8 mouse cellular contexts compared by ENCODE assay signal in genomic region chr7:96778601-96778969, GRCm38 (mm10).
A peak's percentile ranks its signal among the peaks of the same experiment; 100 is the strongest.
DNase-seq lines count a peak whose midpoint lies in the region; ATAC-seq and TF ChIP-seq lines count a peak whose summit lies in the region.

No protein-coding gene starts in this region.

- H3K27ac ChIP-seq in hindbrain, postnatal 0 days: no peak overlapping the region
- H3K27ac ChIP-seq in hindbrain, embryonic 10.5 days: no peak overlapping the region
- H3K27ac ChIP-seq in CH12.LX (ENCODE audit: insufficient read depth, low read depth): no peak overlapping the region
- H3K27ac ChIP-seq in bone marrow, adult 2 months (ENCODE audit: control insufficient read depth, insufficient read depth, low read depth, low read length, poor library complexity): peak overlapping the region; percentile 57
- H3K27ac ChIP-seq in lung, postnatal 0 days (ENCODE audit: low read length): no peak overlapping the region

- no peak overlapping the region for H3K4me3 ChIP-seq in hindbrain, postnatal 0 days (ENCODE audit: low read length)
- no peak overlapping the region for H3K4me3 ChIP-seq in hindbrain, embryonic 10.5 days
- no peak overlapping the region for H3K4me3 ChIP-seq in CH12.LX (replicated peaks in 1 of 3; ENCODE audit: low read depth in 2 of 3, low read length in 2 of 3, poor library complexity in 1 of 3)
- H3K4me3 ChIP-seq in bone marrow, adult 2 months (replicated peaks; ENCODE audit: control insufficient read depth, low read depth, low read length): no peak overlapping the region
- H3K4me3 ChIP-seq in lung, postnatal 0 days (ENCODE audit: low read depth, low read length): no peak overlapping the region

- no peaks in the 10 kb centered on the region for H3K27me3 ChIP-seq in hindbrain, postnatal 0 days (ENCODE audit: insufficient read depth, low read length)
- no peaks in the 10 kb centered on the region for H3K27me3 ChIP-seq in hindbrain, embryonic 10.5 days (ENCODE audit: insufficient read depth, poor library complexity, severe bottlenecking)
- no peaks in the 10 kb centered on the region for H3K27me3 ChIP-seq in CH12.LX (replicated peaks)
- no peaks in the 10 kb centered on the region for H3K27me3 ChIP-seq in lung, postnatal 0 days (replicated peaks; ENCODE audit: insufficient read depth, low read length)

- dilution Hi-C loops in CH12.LX (cut with MboI; ENCODE audit: extremely low pct_ligation_motif_present, extremely low pct_unique_long_range_greater_than_20kb, low sequenced_read_pairs): no loop called here

- TF ChIP-seq POLR2A in CH12.LX (IDR thresholded peaks at IDR 0.05; ENCODE audit: low read depth, low read length): no peak
- no peak for TF ChIP-seq POLR2A in bone marrow, adult 2 months (IDR thresholded peaks at IDR 0.05; ENCODE audit: borderline replicate concordance, control insufficient read depth, low read depth, low read length)

- ATAC-seq in hindbrain, postnatal 0 days: no peak
- peak; percentile 19; the same call in 1 of the 2 replicates for ATAC-seq in lung, postnatal 0 days

- peak; percentile 38 for DNase-seq in hindbrain, postnatal 0 days (ENCODE audit: low spot score)
- no peak for DNase-seq in hindbrain, embryonic 10.5 days (ENCODE audit: low spot score)
- peak; percentile 55 for DNase-seq in CH12.LX (ENCODE audit: extremely low read depth)
- DNase-seq in lung, postnatal 0 days (ENCODE audit: low spot score): peak; percentile 30
- DNase-seq in ovary, postnatal 36 days (ENCODE audit: low spot score): no peak
- DNase-seq in natural killer cell, adult 2 months (ENCODE audit: low spot score in 2 of 2): no peak
- no peak for DNase-seq in yolk sac, embryonic 10.5 days (ENCODE audit: low spot score)

- H3K36me3 ChIP-seq in hindbrain, postnatal 0 days (ENCODE audit: insufficient read depth, low read length): no peaks in the 10 kb centered on the region
- H3K36me3 ChIP-seq in hindbrain, embryonic 10.5 days: peaks cover 44% of the 10 kb centered on the region
- no peaks in the 10 kb centered on the region for H3K36me3 ChIP-seq in CH12.LX (replicated peaks in 1 of 2; ENCODE audit: control insufficient read depth in 1 of 2, insufficient read depth in 1 of 2, low read length in 1 of 2)
- H3K36me3 ChIP-seq in lung, postnatal 0 days (ENCODE audit: insufficient read depth, low read length): no peaks in the 10 kb centered on the region

- no peaks in the 10 kb centered on the region for H3K79me2 ChIP-seq in CH12.LX (replicated peaks; ENCODE audit: control insufficient read depth, extremely low read depth, insufficient read depth, poor library complexity, severe bottlenecking)

- peak; percentile 63 for TF ChIP-seq CTCF in hindbrain, postnatal 0 days (IDR thresholded peaks at IDR 0.05; ENCODE audit: low read depth)
- TF ChIP-seq CTCF in CH12.LX (conservative IDR thresholded peaks at IDR 0.05 in 1 of 2, IDR thresholded peaks at IDR 0.05 in 1 of 2; ENCODE audit: low read depth in 2 of 2, low read length in 2 of 2): peak; percentile 45 to 92; a peak in 3 of 4 replicates
- TF ChIP-seq CTCF in bone marrow, adult 2 months (IDR thresholded peaks at IDR 0.05; ENCODE audit: control insufficient read depth, insufficient read depth, low read length): peak; percentile 69
- peak; percentile 79 for TF ChIP-seq CTCF in lung, postnatal 0 days (IDR thresholded peaks at IDR 0.05)

- no peak for TF ChIP-seq EP300 in CH12.LX (IDR thresholded peaks at IDR 0.05; ENCODE audit: low read length)
- TF ChIP-seq EP300 in lung, postnatal 0 days (IDR thresholded peaks at IDR 0.05): no peak

- H3K9me3 ChIP-seq in hindbrain, postnatal 0 days (ENCODE audit: low read length): 0 out of 2 replicates have a peak, but pooled peaks cover 2% of the 10 kb centered on the region
- no peaks in the 10 kb centered on the region for H3K9me3 ChIP-seq in hindbrain, embryonic 10.5 days
- no peaks in the 10 kb centered on the region for H3K9me3 ChIP-seq in CH12.LX (replicated peaks; ENCODE audit: low read length)
- no peaks in the 10 kb centered on the region for H3K9me3 ChIP-seq in lung, postnatal 0 days (ENCODE audit: low read length)

- no peak overlapping the region for H3K9ac ChIP-seq in hindbrain, postnatal 0 days (replicated peaks; ENCODE audit: low read length)
- no peak overlapping the region for H3K9ac ChIP-seq in CH12.LX (ENCODE audit: insufficient read depth, low read depth)
- H3K9ac ChIP-seq in lung, postnatal 0 days (replicated peaks; ENCODE audit: low read depth): no peak overlapping the region

- WGBS in hindbrain, postnatal 0 days: 86% methylated on average over 3 of the region's 3 CpGs
- 81% methylated on average over 3 of the region's 3 CpGs for WGBS in hindbrain, embryonic 10.5 days
- WGBS in bone marrow, adult 2 months: 43% methylated on average over 3 of the region's 3 CpGs
- WGBS in lung, postnatal 0 days: 50% methylated on average over 3 of the region's 3 CpGs

- no peak overlapping the region for H3K4me2 ChIP-seq in hindbrain, postnatal 0 days (ENCODE audit: low read depth, low read length)
- no peak overlapping the region for H3K4me2 ChIP-seq in CH12.LX (ENCODE audit: insufficient read depth, low read depth, poor library complexity, severe bottlenecking)
- H3K4me2 ChIP-seq in lung, postnatal 0 days (replicated peaks; ENCODE audit: low read depth, low read length): no peak overlapping the region

- H3K4me1 ChIP-seq in hindbrain, postnatal 0 days (ENCODE audit: insufficient read depth, low read length): no peaks in the 10 kb centered on the region
- H3K4me1 ChIP-seq in hindbrain, embryonic 10.5 days (replicated peaks): peaks cover 19% of the 10 kb centered on the region
- H3K4me1 ChIP-seq in CH12.LX (ENCODE audit: control insufficient read depth in 1 of 2, insufficient read depth in 2 of 2): no peaks in the 10 kb centered on the region
- peaks cover 8% of the 10 kb centered on the region for H3K4me1 ChIP-seq in bone marrow, adult 2 months (ENCODE audit: control insufficient read depth, insufficient read depth, low read length)
- no peaks in the 10 kb centered on the region for H3K4me1 ChIP-seq in lung, postnatal 0 days (ENCODE audit: insufficient read depth, low read depth, low read length)

- TF ChIP-seq RAD21 in CH12.LX (IDR thresholded peaks at IDR 0.05; ENCODE audit: low read depth, low read length): peak; percentile 91

- in situ Hi-C loops in CH12.LX (cut with MboI; ENCODE audit: low pct_ligation_motif_present, low pct_unique_long_range_greater_than_20kb, low sequenced_read_pairs): no loop called here

TF ChIP-seq in CH12.LX, 34 proteins besides CTCF, POLR2A, EP300 and RAD21:
- TF ChIP-seq NELFE (IDR thresholded peaks at IDR 0.05; ENCODE audit: low read depth, low read length): no peak
- TF ChIP-seq SMC3 (IDR thresholded peaks at IDR 0.05; ENCODE audit: low read depth, low read length): peak; percentile 98
- no peak for TF ChIP-seq ZKSCAN1 (IDR thresholded peaks at IDR 0.05; ENCODE audit: borderline replicate concordance, low read depth, low read length)
- TF ChIP-seq PAX5 (IDR thresholded peaks at IDR 0.05; ENCODE audit: low read length): no peak
- no peak for TF ChIP-seq JUND (conservative IDR thresholded peaks at IDR 0.05; ENCODE audit: low read depth, low read length)
- TF ChIP-seq ZC3H11A (IDR thresholded peaks at IDR 0.05; ENCODE audit: low read depth, low read length): peak; percentile 83
- TF ChIP-seq HCFC1 (IDR thresholded peaks at IDR 0.05; ENCODE audit: low read depth, low read length): no peak
TF ChIP-seq in CH12.LX: peak in this region for 2.

Comparison
In these comparisons a context has a peak if more than half of its experiments do, and no peak if none do; other contexts are left out.
1. DNase-seq: peak in hindbrain, postnatal 0 days (single experiment), CH12.LX (single experiment) and lung, postnatal 0 days (single experiment); none in hindbrain, embryonic 10.5 days (single experiment), ovary, postnatal 36 days (single experiment), natural killer cell, adult 2 months (0 of 2) and yolk sac, embryonic 10.5 days (single experiment).
2. Peak in every context shown above with its lines, with median percentiles within 50 percentile points of each other: CTCF ChIP-seq.